Mouse (Mus musculus): Measurements from ENCODE around the gene March11.

DNA sequence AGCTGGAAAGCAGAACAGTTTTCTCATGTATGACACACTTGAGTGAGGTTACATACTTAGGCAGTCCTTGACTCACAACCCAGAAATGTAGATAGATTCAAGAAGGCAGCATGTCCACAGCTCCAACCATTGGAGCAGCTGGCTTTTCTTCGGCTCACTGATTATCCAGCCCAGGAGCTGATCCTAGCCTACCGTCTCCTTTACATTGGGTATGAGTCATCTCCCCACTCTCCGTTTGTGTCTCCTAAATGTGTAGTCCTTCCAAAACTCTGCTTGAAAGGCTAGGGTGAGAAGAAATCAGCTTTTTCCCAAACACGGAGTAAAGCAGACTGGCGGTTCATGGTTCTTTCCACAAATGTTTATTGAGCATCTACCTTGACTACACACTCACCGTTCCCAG is 10.2 kb upstream of the March11 start:
- TF ChIP-seq GATA1 (IDR thresholded peaks at IDR 0.05; ENCODE audit: low read length): no peak
- TF ChIP-seq TAL1 (IDR thresholded peaks at IDR 0.05; ENCODE audit: low read length): no peak
